Mouse (Mus musculus): ENCODE data around the gene Prss57. TPM values are rescaled to one million over a fixed set of nuclear protein-coding genes. Genes with fewer than 3 reads are reported as not detected.
A peak's percentile ranks its signal among the peaks of the same experiment; 100 is the strongest.

Prss57 gene
- polyA plus RNA-seq, 1 experiment from 2014 or later = 0.62 TPM

DNA sequence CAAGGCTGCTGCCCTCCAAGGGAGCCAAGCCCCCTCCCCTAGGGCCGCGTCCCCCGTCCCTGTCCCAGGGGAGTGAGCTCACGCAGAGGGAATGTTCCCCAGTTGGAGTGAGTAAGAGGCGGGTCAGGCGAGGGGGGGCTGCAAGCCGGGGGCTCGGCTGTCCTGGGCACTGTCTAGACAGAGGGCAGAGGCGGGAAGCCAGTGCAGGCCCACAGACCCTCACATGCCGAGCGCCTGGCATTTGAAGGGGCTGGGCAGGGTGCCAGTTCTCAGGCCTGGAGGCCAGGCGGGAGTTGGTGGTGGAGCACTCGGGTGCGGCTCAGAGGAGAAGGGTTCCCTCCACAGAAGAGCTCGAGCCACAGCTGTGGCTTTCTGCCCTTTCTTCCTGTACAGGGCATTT lies 12.8 kb downstream of the Prss57 start:
- H3K27ac ChIP-seq (ENCODE audit: low read length) = no peak overlapping the region
- H3K9me3 ChIP-seq (ENCODE audit: control insufficient read depth, low read length) = peaks cover 4% of the 10 kb centered on the region; the same call in 1 of the 2 replicates
- peaks cover 20% of the 10 kb centered on the region for H3K4me1 ChIP-seq (replicated peaks; ENCODE audit: control insufficient read depth, insufficient read depth, low read length)
- H3K36me3 ChIP-seq (ENCODE audit: control insufficient read depth, insufficient read depth) = no peaks in the 10 kb centered on the region
- WGBS = 4% methylated on average over 15 of the region's 15 CpGs
- H3K4me2 ChIP-seq (ENCODE audit: low read length) = no peak overlapping the region
- no peak for ATAC-seq
- peaks cover 17% of the 10 kb centered on the region for H3K27me3 ChIP-seq (replicated peaks; ENCODE audit: control insufficient read depth, insufficient read depth, low read length)
- no peak overlapping the region for H3K4me3 ChIP-seq (replicated peaks; ENCODE audit: low read length)
- H3K9ac ChIP-seq (replicated peaks; ENCODE audit: low read depth, low read length) = no peak overlapping the region

DNA sequence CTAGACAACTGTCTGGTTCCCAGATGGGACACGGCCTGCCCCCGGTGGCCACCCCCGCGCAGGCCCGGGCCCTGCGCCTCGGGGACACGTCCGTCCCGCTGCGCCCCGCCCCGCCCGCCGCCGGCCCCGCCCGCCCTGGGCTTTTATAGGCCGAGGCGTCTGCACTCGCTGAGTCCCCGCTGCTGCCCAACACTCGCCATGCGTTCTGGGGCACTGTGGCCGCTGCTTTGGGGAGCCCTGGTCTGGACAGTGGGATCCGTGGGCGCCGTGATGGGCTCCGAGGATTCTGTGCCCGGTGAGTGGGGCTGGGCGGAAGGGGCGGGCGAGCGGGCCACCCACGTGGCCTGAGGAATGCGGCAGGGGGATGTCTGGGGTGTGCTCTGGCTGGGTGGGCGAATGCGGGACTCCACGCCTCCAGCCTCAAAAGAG lies 13.6 kb downstream of the Prss57 start, which contains the start of gene Fstl3:
Fstl3 (plus strand) TSS at position 170 of the 429 bp plus-strand sequence.
- no peak for ATAC-seq
- Histone ChIP-seq H3K27me3 (replicated peaks; ENCODE audit: control insufficient read depth, insufficient read depth, low read length) (peaks cover 17% of the 10 kb centered on the region), H3K36me3 (ENCODE audit: control insufficient read depth, insufficient read depth) (no peaks in the 10 kb centered on the region), H3K9ac (replicated peaks; ENCODE audit: low read depth, low read length) (no peak within 1 kb of the TSS; the same call in 1 of the 2 replicates), H3K4me1 (replicated peaks; ENCODE audit: control insufficient read depth, insufficient read depth, low read length) (peaks cover 20% of the 10 kb centered on the region), H3K9me3 (ENCODE audit: control insufficient read depth, low read length) (peaks cover 4% of the 10 kb centered on the region; the same call in 1 of the 2 replicates), H3K4me3 (replicated peaks; ENCODE audit: low read length) (peak within 1 kb of the TSS; percentile 14), H3K27ac (ENCODE audit: low read length) (no peak within 1 kb of the TSS), H3K4me2 (ENCODE audit: low read length) (peak within 1 kb of the TSS; percentile 39)
- WGBS = 1% methylated on average over 39 of the region's 39 CpGs

DNA sequence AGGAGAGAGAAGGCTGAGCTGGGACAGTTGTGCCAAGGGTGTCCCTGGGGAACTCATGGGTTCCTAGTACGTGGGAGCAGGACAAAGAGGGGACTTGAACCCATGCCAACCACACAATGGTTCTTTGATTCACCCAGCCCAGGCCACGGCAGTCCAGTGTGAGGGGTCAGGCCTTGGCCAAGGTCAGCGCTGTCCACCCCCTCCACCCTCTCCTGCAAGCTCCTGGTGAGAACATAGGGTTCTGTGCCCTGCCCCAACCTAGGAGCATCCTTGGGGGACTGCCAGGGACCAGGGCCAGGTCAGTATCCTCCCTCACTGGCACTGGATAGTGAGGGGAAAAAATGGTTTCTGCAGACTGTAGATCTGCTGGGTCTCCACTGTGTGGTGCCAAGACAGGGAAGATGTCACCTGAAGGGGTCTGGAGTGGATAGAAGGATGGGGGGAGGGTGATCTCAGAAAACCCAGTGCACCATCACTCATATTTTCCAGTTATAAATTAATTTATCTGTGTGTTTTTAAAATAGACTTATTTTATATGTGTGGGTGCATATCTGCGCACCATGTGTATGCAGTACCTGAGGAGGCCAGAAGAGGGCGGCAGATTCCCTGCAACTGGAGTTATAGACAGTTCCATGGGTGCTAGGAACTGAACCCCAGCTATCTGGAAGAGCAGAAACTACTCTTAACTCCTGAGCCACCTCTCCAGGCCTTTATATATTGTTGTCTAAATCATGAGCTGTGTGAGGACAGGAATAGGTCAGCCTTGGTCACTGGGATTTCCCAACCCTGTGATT lies 16.1 kb downstream of the Prss57 start:
- no peak for ATAC-seq
- WGBS = 54% methylated on average over 5 of the region's 5 CpGs
- Histone ChIP-seq H3K9me3 (ENCODE audit: control insufficient read depth, low read length) (peaks cover 4% of the 10 kb centered on the region; the same call in 1 of the 2 replicates), H3K36me3 (ENCODE audit: control insufficient read depth, insufficient read depth) (no peaks in the 10 kb centered on the region), H3K4me3 (replicated peaks; ENCODE audit: low read length) (no peak overlapping the region), H3K27ac (ENCODE audit: low read length) (no peak overlapping the region), H3K9ac (replicated peaks; ENCODE audit: low read depth, low read length) (no peak overlapping the region), H3K4me1 (replicated peaks; ENCODE audit: control insufficient read depth, insufficient read depth, low read length) (peaks cover 8% of the 10 kb centered on the region), H3K4me2 (ENCODE audit: low read length) (no peak overlapping the region), H3K27me3 (replicated peaks; ENCODE audit: control insufficient read depth, insufficient read depth, low read length) (peaks cover 7% of the 10 kb centered on the region)

DNA sequence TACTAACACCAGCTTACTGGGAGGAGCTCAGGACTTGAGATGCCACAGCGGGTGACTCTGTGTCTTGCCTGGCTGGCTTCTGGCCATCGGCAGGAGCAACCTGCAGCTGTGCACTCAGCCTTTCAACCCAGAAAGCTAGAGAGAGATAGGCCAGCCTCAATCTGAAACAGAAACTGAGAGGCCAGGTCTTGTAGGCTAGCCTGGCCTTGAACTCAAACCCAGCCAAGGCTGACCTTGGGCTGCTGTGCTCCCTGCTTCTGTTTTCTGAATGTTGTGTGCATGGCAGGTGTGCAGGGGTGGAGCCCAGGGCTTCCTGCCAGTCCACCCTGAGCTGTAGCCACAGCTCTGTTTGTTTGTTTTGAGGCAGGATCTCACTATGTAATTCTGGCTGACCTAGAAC lies 17.6 kb downstream of the Prss57 start:
- Histone ChIP-seq H3K36me3 (ENCODE audit: control insufficient read depth, insufficient read depth) (no peaks in the 10 kb centered on the region), H3K27ac (ENCODE audit: low read length) (no peak overlapping the region), H3K4me1 (replicated peaks; ENCODE audit: control insufficient read depth, insufficient read depth, low read length) (peaks cover 13% of the 10 kb centered on the region), H3K9me3 (ENCODE audit: control insufficient read depth, low read length) (peaks cover 4% of the 10 kb centered on the region; the same call in 1 of the 2 replicates), H3K27me3 (replicated peaks; ENCODE audit: control insufficient read depth, insufficient read depth, low read length) (peaks cover 7% of the 10 kb centered on the region), H3K4me3 (replicated peaks; ENCODE audit: low read length) (no peak overlapping the region), H3K9ac (replicated peaks; ENCODE audit: low read depth, low read length) (no peak overlapping the region), H3K4me2 (ENCODE audit: low read length) (no peak overlapping the region)
- 88% methylated on average over 2 of the region's 2 CpGs for WGBS
- no peak for ATAC-seq

GRCm38 (mm10) chr10:79772320-79772719 lies 18.4 kb downstream of the Prss57 start:
- H3K27me3 ChIP-seq (replicated peaks; ENCODE audit: control insufficient read depth, insufficient read depth, low read length) = peaks cover 5% of the 10 kb centered on the region; the same call in 1 of the 2 replicates
- H3K4me1 ChIP-seq (replicated peaks; ENCODE audit: control insufficient read depth, insufficient read depth, low read length) = peaks cover 16% of the 10 kb centered on the region
- ATAC-seq = no peak
- H3K9ac ChIP-seq (replicated peaks; ENCODE audit: low read depth, low read length) = no peak overlapping the region
- H3K4me2 ChIP-seq (ENCODE audit: low read length) = no peak overlapping the region
- WGBS = 92% methylated on average over 3 of the region's 3 CpGs
- no peak overlapping the region for H3K4me3 ChIP-seq (replicated peaks; ENCODE audit: low read length)
- H3K27ac ChIP-seq (ENCODE audit: low read length) = no peak overlapping the region
- no peaks in the 10 kb centered on the region for H3K36me3 ChIP-seq (ENCODE audit: control insufficient read depth, insufficient read depth)
- H3K9me3 ChIP-seq (ENCODE audit: control insufficient read depth, low read length) = peaks cover 4% of the 10 kb centered on the region; the same call in 1 of the 2 replicates

- ATAC-seq = no peak
- H3K27ac ChIP-seq (ENCODE audit: low read length) = no peak overlapping the region
- no peaks in the 10 kb centered on the region for H3K9me3 ChIP-seq (ENCODE audit: control insufficient read depth, low read length)
- H3K27me3 ChIP-seq (replicated peaks; ENCODE audit: control insufficient read depth, insufficient read depth, low read length) = no peaks in the 10 kb centered on the region
- H3K4me3 ChIP-seq (replicated peaks; ENCODE audit: low read length) = no peak overlapping the region
- no peak overlapping the region for H3K9ac ChIP-seq (replicated peaks; ENCODE audit: low read depth, low read length)
- H3K4me2 ChIP-seq (ENCODE audit: low read length) = no peak overlapping the region
- peaks cover 31% of the 10 kb centered on the region for H3K4me1 ChIP-seq (replicated peaks; ENCODE audit: control insufficient read depth, insufficient read depth, low read length)
- no peaks in the 10 kb centered on the region for H3K36me3 ChIP-seq (ENCODE audit: control insufficient read depth, insufficient read depth)
- WGBS = 71% methylated on average over 4 of the region's 4 CpGs
These were observed 21.4 kb downstream of the Prss57 start for GRCm38 (mm10) chr10:79769329-79769728.

- Histone ChIP-seq H3K4me3 (replicated peaks; ENCODE audit: low read length) (no peak overlapping the region), H3K9me3 (ENCODE audit: control insufficient read depth, low read length) (no peaks in the 10 kb centered on the region), H3K27me3 (replicated peaks; ENCODE audit: control insufficient read depth, insufficient read depth, low read length) (no peaks in the 10 kb centered on the region), H3K4me2 (ENCODE audit: low read length) (no peak overlapping the region; the same call in 1 of the 2 replicates), H3K9ac (replicated peaks; ENCODE audit: low read depth, low read length) (no peak overlapping the region), H3K4me1 (replicated peaks; ENCODE audit: control insufficient read depth, insufficient read depth, low read length) (peaks cover 31% of the 10 kb centered on the region), H3K36me3 (ENCODE audit: control insufficient read depth, insufficient read depth) (no peaks in the 10 kb centered on the region), H3K27ac (ENCODE audit: low read length) (no peak overlapping the region)
- WGBS = 0% methylated on average over 5 of the region's 5 CpGs
- ATAC-seq = no peak
These were observed 22.4 kb downstream of the Prss57 start for GRCm38 (mm10) chr10:79768400-79768799.

DNA sequence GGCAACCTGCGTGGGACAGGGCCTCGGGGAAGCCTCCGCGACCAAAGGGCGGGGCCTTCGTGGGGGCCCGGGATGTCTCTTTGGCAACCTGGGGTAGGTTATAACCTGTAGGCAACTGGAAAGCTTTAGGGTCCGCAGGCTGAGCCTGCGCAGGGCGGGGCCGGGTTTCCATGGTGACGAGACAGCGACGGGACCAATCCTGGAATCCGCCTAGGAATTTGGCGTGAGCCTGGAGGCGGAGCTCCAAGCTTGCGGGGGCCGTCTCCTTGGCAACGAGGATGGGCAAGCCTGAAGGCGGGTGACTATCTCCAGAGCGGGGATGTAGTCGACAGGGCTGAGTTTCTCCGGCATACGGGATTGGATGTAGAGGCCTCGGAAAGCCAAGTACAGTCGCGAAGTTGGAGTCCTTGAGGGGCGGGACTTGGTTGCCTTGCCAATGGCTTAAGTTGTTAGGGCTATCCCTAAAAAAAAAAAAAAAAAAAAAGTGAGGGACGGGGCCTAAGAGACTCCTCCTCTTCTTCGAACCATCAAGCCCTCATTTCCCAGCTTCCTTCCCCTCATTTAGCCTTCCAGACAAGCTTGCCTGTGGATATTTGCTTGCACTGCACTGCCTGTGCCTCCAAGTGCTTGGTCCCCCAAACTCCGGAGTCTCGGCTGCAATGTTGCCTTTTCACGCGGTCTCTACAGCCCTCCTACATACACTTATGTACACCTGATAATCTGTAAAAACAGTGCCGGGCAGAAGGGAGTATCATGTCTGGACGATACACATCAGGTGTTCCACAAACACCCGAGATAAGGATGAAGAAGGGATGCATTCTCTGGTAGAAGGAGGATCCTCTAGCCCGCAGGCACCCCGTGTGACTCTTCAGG lies 23.2 kb downstream of the Prss57 start:
- H3K4me3 ChIP-seq (replicated peaks; ENCODE audit: low read length) = peak overlapping the region; percentile 94
- H3K36me3 ChIP-seq (ENCODE audit: control insufficient read depth, insufficient read depth) = no peaks in the 10 kb centered on the region
- peak; percentile 85 for ATAC-seq
- no peaks in the 10 kb centered on the region for H3K9me3 ChIP-seq (ENCODE audit: control insufficient read depth, low read length)
- WGBS = 11% methylated on average over 40 of the region's 40 CpGs
- H3K4me1 ChIP-seq (replicated peaks; ENCODE audit: control insufficient read depth, insufficient read depth, low read length) = peaks cover 31% of the 10 kb centered on the region
- no peaks in the 10 kb centered on the region for H3K27me3 ChIP-seq (replicated peaks; ENCODE audit: control insufficient read depth, insufficient read depth, low read length)
- H3K4me2 ChIP-seq (ENCODE audit: low read length) = peak overlapping the region; percentile 71
- peak overlapping the region; percentile 94; the same call in 1 of the 2 replicates for H3K9ac ChIP-seq (replicated peaks; ENCODE audit: low read depth, low read length)
- peak overlapping the region; percentile 95 for H3K27ac ChIP-seq (ENCODE audit: low read length)
